Mouse (Mus musculus) left cerebral cortex, postnatal 4 days (tissue): Measurements from ENCODE around the gene 1700001K19Rik. TPM values are rescaled to one million over a fixed set of nuclear protein-coding genes. Genes with fewer than 3 reads are reported as not detected.
"Not testable (repeated sequence)": the region's sequence is repeated elsewhere in the genome, so short reads cannot be mapped to it uniquely, and the experiment has no call there.

Experiments
- DNase-seq: peaks from one replicate; pipeline ENCODE4 v3.0.0-alpha.2; 2022
- intact Hi-C: fragments of 180-260 bp; cut with DNase I; formaldehyde crosslinking; loops from one replicate; pipeline ENCODE4 v1.15.1; 2025
- total RNA-seq, 2 experiments: library from RNA; stranded (reverse); gene quantifications; 2 replicates each; pipeline ENCODE4 v1.2.3; 2021

1700001K19Rik gene
- not detected for total RNA-seq

GRCm38 (mm10) chr12:110682561-110683299 is at the start of gene 1700001K19Rik:
TSS of gene 1700001K19Rik (minus strand) at chr12:110682619.
- no peak for DNase-seq
- intact Hi-C loops: no loop called here

GRCm38 (mm10) chr12:110726428-110726827 is 44.0 kb upstream of the 1700001K19Rik start:
- intact Hi-C loops: no loop called here

GRCm38 (mm10) chr12:110725489-110725888 is 43.1 kb upstream of the 1700001K19Rik start:
- no peak for DNase-seq
- intact Hi-C loops: no loop called here

More at GRCm38 (mm10) chr12:110726428-110726827, 44.0 kb upstream of the 1700001K19Rik start:
- no peak for DNase-seq

- intact Hi-C loops: no loop called here
- DNase-seq: no peak
Observed at GRCm38 (mm10) chr12:110725051-110725450, 42.6 kb upstream of the 1700001K19Rik start.

- DNase-seq: no peak
- intact Hi-C loops: no loop called here
Observed at GRCm38 (mm10) chr12:110716004-110716403, 33.6 kb upstream of the 1700001K19Rik start.

GRCm38 (mm10) chr12:110714215-110714614 is 31.8 kb upstream of the 1700001K19Rik start:
- DNase-seq: no peak
- intact Hi-C loops: no loop called here

- no peak for DNase-seq
- intact Hi-C loops: no loop called here
Observed at GRCm38 (mm10) chr12:110713784-110714183, 31.4 kb upstream of the 1700001K19Rik start.

GRCm38 (mm10) chr12:110711270-110711669 is 28.9 kb upstream of the 1700001K19Rik start:
- intact Hi-C loops: no loop called here
- no peak for DNase-seq

GRCm38 (mm10) chr12:110707451-110707850 is 25.0 kb upstream of the 1700001K19Rik start:
- intact Hi-C loops: loop anchor here (10.0 kb wide), 1 partner anchor 283 kb away; no protein-coding TSS in a partner anchor
- no peak for DNase-seq

- peak; percentile 37 for DNase-seq
- intact Hi-C loops: loop anchor here (10.0 kb wide), 1 partner anchor 282 kb away; no protein-coding TSS in a partner anchor
Observed at GRCm38 (mm10) chr12:110706337-110707231, 24.2 kb upstream of the 1700001K19Rik start.

GRCm38 (mm10) chr12:110705419-110705818 is 23.0 kb upstream of the 1700001K19Rik start:
- DNase-seq: not testable (repeated sequence)
- intact Hi-C loops: loop anchor here (10.0 kb wide), 1 partner anchor 281 kb away; no protein-coding TSS in a partner anchor

GRCm38 (mm10) chr12:110703682-110704081 is 21.3 kb upstream of the 1700001K19Rik start:
- intact Hi-C loops: loop anchor here (10.0 kb wide), 1 partner anchor 279 kb away; no protein-coding TSS in a partner anchor
- no peak for DNase-seq

- peak; percentile 88 for DNase-seq
- intact Hi-C loops: loop anchor here (10.0 kb wide), 1 partner anchor 278 kb away; no protein-coding TSS in a partner anchor
Observed at GRCm38 (mm10) chr12:110703008-110703471, 20.6 kb upstream of the 1700001K19Rik start.

GRCm38 (mm10) chr12:110702556-110702955 is 20.1 kb upstream of the 1700001K19Rik start, which contains the start of gene Hsp90aa1:
TSS of gene Hsp90aa1 (minus strand) at chr12:110702728.
- DNase-seq: no peak
- intact Hi-C loops: loop anchor here (10.0 kb wide), 1 partner anchor 278 kb away; no protein-coding TSS in a partner anchor

- intact Hi-C loops: loop anchor here (10.0 kb wide), 1 partner anchor 277 kb away; no protein-coding TSS in a partner anchor
- DNase-seq: not testable (repeated sequence)
Observed at GRCm38 (mm10) chr12:110701363-110701762, 18.9 kb upstream of the 1700001K19Rik start.

GRCm38 (mm10) chr12:110700730-110701129 is 18.3 kb upstream of the 1700001K19Rik start:
- intact Hi-C loops: loop anchor here (10.0 kb wide), 1 partner anchor 276 kb away; no protein-coding TSS in a partner anchor
- no peak for DNase-seq

GRCm38 (mm10) chr12:110699171-110699547 is 16.7 kb upstream of the 1700001K19Rik start:
- no peak for DNase-seq
- intact Hi-C loops: no loop called here

- intact Hi-C loops: no loop called here
- no peak for DNase-seq
Observed at GRCm38 (mm10) chr12:110698523-110699170, 16.2 kb upstream of the 1700001K19Rik start.

- DNase-seq: no peak
- intact Hi-C loops: no loop called here
Observed at GRCm38 (mm10) chr12:110698080-110698479, 15.7 kb upstream of the 1700001K19Rik start.

GRCm38 (mm10) chr12:110697457-110697856 is 15.0 kb upstream of the 1700001K19Rik start:
- no peak for DNase-seq
- intact Hi-C loops: no loop called here
